Mouse (Mus musculus) liver (tissue): ENCODE measurements around the gene Cdh3.

Source experiments
- DNase-seq: peaks from one replicate; pipeline ENCODE4 v3.0.0-alpha.2; 2020; ENCODE audit warnings: mixed read lengths

Gene Cdh3

DNA sequence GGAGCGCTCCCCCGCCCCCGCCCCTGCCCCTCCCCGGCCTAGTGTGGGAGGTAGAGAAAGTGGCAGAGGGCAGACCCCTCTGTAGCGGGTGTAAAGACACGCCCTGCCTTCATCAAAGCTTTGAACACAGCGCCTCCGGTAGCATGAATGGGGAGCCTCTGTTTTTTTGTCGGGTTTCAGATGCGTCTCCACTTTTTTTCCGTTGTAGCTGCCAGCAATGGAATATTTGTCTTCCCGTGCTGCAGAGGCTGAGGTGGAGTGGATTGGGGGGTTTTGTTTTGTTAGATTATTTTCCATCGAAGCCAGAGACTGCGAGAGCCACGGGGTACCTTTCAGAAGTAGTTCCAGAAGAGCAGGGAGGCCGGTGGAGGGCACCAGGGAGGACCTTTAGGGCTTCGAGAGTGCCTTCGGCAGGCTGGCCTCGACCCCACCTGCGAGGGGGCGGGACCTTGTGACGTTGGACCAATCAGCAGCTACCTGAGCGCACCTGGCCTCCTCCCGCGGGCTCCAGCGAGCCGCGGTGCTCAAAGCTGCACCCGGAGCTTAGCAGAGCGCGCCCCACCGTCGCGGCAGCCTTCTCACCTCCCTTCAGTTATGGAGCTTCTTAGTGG is at the start of gene Cdh3:
Gene Cdh3 (plus strand): TSS at position 527 of the 611 bp plus-strand sequence.
- peak; percentile 60 for DNase-seq

DNA sequence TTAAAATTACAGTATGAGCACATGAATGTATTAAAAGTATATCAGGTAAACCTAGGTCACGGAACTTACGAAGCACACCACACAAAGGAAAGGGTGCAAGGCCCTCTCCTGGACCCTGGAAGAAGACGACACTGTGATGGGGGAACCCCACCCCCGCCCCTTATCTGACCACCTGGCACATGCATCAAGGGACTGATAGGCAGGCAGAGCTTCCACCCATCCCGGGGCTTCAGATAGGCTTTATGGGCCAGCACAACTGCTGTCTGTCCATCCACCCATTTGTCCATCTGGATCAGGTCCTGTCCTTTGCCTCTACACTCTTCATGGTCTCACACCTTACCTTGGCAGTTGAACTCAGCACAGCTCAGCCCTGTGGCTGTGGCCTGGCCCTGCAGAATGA is 48.6 kb upstream of the Cdh3 start:
- DNase-seq, result no peak

DNA sequence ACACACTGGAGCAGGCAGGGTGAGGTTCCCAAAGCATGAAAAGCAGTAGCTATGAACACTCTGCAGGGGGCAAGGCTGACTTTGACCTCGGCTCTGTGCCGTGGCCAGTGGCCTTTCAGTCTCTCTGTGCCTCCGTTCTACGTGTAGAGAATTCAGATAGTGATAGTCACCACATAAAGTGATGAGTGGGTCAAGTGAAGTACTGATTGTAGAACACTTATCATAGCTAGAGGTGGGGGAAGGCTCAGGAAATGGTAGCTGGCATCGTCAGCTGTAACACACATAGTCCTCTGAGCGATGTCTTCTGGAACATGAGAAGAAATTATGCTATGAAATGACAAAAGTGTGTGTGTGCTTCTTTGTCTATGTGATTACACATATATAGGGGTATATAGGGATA is 46.9 kb upstream of the Cdh3 start:
- no peak for DNase-seq

DNA sequence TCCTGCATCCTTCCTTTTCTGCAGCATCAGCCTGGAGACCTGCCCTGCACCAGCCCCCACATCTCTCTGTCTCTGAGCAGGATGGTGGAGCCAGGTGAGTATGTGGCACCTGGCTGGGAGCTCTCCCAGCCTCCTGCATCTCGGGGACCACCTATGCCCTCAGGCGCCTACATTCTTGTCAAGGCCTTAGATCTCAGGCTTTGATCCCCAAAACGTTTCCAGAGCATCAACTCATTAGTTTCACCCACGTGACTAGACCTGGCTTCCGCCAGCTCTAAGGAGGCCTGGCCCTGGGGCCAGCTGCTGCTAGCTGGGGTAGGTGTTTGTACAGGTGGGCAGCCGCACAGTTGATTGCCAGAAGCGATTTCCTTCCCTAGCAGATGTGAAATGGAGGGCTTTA is 41.2 kb upstream of the Cdh3 start:
- no peak for DNase-seq

DNA sequence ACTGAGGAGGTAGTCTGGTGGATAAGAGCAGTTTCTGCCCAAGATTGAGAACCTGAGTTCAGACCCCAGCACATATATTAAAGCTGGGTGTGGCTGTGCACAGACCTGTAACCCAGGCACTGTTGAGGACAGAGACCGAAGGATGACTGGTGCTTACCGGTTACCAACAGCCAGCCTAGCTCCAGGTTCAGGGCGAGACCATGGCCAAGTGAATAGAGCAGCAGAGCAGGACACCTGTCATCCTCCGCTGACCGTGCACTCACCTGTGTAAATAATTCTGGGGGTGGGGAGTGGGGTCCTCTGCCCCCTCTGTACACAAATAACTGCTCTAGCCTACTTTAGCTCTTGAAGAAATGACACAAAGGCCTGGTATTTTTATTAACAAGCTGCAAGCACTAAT is 36.7 kb upstream of the Cdh3 start:
- DNase-seq, result no peak

DNA sequence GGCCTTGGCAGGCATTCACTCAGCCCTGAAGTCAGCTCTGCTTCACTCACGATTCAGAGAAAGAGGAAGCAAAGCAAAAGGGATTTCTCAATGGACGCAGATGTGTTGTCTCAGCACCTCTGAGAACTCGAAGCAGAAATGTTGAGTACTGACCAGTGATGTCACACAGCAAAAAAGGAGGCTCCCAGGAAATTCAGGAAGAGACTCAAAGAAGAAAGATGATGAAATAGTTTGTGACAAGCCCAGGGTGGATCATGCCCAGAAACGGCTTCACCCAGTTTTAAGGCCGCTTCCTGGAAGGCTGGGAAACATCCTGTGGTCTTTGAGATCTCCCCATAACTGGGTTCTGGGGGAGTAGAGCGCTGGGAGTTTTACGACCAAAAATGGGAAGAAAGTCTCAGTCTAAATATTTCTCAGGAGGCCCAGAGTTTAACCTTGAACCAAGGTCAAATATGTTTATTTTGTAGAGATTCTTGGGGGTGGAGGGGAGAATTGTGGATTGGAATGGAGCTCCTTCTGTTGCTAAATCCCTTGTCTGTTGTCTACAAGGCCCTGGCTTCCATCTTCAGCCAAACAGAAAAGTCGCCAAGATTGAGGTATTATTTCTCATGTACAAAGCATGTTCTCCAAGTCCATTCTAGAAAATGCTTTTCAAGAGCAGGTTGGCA is 10.5 kb upstream of the Cdh3 start, which contains the start of gene 6030452D12Rik:
Gene 6030452D12Rik (plus strand): TSS at position 505 of the 668 bp plus-strand sequence.
- no peak for DNase-seq

DNA sequence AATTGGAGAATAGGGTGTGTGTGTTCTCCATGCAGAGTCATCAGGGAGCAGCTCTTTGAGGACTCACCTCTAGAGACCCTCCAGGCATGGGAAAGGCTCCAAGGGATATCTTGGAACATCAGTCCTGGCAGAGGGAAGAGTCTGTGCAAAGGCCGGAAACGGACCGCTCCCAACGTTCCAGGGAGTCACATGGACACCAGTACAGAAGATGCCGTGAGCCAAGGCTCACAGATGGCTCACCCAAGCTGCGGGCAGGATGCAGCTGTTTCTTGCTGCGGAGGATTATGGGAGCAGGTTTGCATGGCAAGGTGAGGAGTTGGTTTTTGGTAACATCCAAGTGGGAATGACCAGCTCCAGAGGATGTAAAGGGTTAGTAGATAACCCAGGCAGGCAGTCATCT is 6.5 kb upstream of the Cdh3 start:
- DNase-seq, result no peak

DNA sequence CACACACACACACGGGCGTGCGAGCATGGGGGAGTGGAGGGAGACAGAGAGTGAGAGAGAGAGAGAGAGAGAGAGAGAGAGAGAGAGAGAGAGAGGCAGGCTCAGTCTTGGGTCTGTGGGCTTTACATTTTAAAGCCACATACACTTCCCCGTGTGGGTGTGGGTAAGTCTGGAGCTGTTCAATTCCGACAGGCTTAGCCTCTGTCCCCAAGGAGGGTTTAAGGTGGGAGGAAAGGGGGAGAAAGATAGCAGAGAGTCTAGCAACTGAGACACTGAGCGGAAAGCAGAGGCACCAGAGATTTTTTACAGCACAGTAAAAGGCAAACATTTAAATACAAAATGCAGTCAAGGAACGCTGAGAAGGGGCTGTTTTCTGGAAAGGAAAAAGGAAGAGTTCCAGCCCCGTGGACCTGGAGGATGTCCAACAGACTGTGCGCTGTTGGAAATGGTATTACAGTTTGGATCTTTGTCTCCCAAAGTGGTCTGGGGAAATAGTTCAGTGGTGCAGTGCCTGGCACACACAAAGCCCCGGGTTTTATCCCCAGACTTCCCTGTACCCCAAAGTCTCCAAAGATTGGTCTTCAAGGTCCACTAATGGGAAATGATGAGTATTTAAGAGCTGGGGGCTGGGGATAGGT is 5.2 kb upstream of the Cdh3 start:
- no peak for DNase-seq

DNA sequence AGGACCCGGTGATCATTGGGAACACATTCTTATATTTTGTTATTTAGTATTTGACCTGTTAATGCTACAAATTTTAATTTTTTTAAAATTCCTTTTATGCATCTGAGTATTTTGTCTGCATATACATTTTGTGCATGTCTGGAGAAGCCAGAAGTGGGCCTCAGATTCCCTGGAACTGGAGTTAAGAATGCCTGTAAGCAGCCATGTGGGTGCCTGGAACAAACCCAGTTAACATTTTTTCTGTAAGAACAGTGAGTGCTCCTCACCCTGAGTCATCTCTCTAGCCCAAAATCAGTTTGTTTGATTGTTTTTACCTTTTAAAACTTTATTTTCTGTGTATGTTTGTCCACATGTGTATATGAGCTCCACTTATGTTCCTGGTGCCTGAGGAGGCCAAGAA is 4.6 kb upstream of the Cdh3 start:
- DNase-seq, result no peak

DNA sequence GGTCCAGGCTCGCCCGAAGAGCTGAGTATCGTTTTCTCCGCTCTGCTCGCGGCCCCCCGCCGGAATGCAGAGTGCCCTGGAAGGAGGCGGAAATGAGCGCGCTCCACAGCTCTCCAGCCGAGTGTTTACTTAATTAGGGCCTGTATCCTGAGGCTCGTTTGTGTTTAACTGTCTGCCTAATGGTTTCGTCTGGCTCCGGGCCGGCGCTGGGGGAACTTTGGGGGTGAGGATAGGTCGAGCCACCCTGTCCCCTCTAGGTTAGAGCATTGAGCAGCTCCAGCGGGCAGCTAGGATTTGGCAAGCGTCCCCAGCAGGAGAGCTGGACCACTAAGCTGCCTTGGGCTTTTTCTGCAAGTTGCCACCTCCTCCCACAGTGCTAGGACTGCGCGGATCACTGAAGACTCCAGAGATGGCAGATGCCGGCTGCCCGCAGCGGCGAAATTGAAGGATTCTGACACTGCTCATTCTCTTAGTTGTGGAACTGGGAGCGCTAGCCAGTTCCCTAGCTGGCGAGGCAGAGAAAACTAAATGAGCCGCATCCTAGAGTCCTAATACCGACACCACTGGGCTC is 2.8 kb upstream of the Cdh3 start:
- peak; percentile 49 for DNase-seq

DNA sequence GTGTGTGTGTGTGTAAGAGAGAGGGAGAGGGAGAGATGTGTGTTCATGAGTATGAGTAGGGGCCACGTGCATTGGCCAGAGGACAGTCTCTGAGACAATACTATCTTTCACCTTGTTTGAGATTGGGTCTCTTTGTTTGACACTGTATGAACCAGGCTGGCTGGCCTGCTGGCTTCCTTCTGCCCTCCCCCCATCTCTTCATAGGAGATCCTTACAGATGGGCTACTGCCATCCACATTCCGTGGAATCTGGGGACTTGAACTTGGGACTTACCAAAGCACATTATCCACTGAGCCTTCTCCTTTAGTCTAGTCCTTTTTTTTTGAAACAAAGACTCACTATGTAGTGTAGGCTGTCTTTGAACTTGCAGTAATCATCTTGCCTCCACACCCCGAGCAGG is 2.2 kb upstream of the Cdh3 start:
- DNase-seq, result no peak

DNA sequence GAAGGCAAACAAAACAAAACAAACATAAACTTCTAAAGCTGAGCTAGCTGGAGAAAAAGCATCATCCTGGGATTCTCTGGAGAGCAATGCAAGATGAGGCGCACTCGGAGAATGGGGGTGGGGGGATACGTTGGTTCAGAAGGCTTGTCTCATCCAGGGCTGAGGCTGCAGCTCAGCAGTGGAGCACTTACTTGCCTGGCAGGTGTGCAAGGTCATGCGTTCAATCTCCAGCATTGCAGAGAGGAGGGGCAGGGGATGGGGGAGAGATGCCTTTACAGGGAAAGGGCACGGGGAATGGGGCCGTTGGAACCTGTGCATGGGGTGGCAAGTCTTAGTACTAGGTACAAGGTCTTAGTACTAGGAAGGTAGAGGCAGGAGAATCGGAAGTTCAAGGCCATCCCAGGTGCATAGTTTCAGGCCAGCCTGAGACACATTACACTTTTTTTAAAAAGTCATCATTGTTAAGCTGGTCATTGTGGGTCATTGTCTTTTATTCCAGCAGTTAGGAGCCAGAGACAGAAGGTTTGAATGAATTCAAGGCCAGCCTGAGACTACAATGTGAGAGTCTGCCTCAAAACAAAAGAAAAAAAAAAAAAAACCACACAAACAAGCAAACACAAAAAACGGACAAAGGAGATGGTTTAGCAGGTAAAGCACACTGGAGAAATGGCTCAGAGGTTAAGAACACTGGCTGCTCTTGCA is 1.5 kb upstream of the Cdh3 start:
- no peak for DNase-seq

DNA sequence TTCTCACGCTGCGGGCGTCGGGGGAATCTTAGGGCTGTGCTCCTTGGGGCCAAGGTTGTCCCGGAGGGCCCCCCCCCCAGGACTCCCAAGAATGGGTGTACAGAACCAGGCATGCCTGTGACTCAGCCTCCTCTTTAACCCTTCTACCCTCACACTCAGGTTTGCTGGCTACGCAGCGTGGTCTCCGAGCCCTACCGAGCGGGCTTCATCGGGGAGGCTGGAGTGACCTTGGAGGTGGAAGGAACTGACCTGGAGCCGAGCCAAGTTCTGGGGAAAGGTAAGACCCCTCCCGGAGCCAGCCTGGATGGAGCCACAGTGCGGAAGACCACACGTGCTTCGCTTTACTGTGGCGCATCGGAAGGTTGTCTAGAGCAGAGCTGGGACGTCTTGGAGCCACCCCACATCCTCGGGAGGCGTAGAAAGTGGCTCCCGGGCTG is 392 bp downstream of the Cdh3 start:
- no peak for DNase-seq

DNA sequence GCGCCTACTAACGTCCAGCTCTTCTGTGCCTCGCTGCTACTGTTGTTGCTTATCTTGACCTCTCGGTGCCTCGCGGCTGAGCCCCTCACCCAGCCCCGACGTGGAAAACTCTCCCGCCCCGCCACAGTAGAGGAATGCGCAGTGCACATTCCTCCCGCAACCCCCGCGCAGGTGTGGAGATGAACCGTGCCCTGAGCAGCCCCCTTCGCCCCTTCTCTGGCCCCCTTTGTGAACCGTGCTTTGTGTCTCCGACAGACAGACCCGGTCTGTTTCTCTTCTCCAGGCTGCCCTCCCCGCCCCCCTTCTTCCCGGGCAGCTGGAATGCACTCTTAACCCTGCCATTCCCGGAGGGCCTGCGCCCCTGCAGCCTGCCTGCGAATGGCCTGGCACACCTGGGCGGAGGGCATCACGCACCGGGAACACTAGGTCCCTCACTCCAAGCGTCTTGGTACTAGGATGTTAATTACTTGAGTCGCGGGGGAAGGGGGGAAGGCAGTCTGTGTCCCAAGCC is 895 bp downstream of the Cdh3 start:
- DNase-seq, result peak; percentile 26

DNA sequence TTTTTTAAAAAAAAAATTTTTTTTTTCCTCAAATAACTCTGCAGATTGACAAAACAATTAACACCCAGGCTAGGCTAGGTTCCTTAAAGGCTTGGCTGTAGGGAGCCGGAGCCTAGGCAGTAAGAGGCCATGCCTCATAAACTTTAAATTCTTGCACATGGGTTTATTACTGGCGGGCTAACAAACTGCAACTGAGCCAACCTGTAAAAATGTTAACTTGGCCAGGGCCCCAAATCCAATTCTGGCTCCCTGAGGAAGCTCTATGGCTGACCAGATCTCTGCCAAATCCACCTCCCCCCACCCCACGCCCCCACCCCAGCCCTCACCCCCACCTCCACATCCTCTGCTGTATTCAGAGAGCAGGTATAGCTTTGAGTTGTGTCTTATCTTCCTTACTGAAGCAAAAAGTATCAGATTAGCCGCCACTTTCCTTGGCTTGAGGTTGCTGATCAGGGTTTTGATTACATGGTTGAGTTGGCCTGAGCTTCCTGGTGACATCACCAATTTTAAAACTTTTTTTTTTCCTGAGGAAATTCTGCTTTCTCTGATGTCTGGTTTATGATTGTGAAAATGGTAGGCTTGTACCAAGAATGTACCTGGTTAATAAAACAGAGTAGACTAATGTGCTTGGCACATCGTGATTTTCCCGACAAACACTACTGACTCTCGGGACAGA is 1.9 kb downstream of the Cdh3 start:
- DNase-seq, result no peak

DNA sequence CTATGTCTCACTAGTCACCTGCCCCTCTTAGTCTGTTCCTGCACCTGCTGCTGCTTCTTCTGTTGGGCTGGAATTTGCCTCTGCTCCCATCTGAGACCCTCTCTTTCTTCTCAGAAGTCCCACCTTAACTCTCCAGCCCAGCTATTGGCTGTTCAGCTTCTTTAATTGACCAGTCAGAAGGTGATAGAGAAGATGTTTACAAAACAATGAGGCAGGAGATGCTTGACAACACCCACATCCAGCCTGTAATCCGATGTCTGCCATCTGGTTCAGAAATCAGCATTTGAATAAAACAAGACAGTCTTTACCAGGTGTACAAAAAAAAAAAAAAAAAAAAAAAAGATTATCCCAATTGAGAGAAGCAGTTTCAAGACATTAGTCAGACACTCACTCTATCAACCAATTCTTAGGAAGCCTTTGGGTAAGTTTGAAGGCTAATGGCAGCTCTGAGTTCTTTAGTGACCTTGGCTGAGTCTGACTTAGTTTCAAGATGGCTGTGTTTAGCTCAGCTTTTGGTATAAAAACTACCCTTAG is 5.3 kb downstream of the Cdh3 start:
- DNase-seq, result no peak

DNA sequence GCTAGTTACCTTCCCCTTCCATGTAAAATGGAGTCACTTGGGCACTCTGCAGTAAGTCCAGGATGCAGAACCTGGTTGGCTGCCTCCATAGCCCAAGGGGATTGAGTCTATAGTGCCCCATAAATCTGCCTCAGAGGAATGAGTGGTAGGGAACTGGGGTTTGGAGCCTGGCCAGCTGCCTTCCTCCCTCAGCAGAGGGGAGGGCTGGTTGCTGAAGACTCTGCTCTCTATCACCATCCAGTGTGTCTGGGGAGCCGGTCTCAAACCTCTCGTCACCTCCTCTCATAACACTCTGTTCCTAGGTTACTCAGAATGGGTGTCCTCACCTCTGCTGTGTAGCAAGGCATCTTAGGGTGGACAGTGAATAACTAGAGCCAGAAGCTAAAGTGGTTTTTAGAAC is 5.9 kb downstream of the Cdh3 start:
- DNase-seq, result no peak

DNA sequence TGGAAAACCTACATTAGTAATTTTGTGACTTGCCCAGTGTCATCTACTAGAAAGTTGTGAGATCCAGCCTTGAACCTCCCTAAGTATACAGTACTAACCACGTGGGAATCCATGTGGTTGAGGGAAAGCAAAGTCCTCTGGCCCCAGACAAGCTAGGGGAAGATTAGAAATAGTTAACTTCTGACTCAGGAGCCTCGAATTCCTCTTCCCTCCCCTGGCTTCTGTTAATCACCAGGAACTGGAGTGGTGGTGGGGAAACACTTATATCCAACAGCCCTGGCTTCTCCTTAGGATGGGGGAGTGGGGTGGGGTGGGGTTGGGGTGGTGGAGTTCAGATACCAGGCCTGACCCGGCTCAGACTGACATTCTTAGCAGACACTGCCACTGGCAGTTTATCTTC is 8.1 kb downstream of the Cdh3 start:
- DNase-seq, result no peak

DNA sequence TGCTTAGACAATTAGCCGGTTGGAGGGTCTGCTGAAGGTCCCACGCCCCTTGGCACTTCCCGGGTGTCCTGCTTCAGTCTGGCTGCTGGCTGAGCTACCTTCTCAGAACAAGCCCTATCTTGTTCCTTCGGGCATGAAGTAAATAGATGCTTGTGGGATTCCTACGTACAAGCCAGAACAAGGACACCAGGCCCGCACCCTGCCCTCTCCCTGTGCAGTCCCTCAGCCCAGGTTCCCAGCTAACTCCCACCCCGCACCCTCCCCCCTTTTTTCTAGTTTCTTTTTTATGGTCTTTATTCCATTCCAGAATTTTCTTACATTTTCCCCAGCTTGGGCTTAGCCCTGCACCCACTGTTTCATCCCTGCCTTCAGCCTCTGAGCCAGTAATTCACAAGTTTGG is 9.9 kb downstream of the Cdh3 start:
- no peak for DNase-seq

DNA sequence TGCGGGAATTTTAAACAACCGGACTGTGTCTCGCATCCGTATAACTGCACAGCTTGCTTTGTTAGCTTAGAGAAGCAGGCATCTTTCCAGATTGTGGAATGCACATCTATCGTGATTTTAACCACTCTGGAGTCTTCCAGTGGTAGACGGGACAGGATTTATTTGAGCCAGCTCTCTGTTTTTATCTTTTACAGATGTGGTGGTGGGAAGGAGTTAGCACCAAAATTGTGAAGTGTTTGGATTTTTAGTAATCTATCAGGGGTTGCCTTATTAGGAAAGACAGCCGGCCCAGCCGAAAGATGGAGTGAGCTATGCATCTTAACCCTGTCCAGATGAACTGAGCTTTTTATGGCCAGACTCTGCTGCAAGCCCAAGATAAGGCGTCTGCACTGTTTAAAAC is 11.2 kb downstream of the Cdh3 start:
- no peak for DNase-seq

DNA sequence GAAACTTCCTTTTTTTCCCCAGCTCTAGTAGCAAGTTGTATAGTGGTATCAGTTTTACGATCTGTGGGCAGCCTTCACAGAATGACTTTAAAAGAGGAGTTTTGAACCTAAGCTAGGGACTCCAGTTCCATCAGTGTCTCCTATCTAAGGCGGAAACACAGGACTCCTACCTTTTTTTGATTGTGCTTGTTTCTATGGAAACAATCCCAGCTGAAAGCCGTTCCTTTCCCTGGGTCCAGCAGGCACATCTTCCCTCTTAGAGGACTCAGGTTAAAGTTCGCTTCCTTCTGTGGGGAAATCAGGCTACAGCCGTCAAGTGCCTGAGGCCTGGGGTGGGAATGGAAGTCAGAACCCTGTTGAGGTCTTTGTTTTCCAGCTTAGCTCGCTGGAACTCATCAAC is 16.0 kb downstream of the Cdh3 start:
- no peak for DNase-seq
